Mouse (Mus musculus) intestine, embryonic 14.5 days (tissue): ENCODE measurements around the gene Sowahb. TPM values are rescaled to one million over a fixed set of nuclear protein-coding genes. Genes with fewer than 3 reads are reported as not detected.

ENCODE experiments used
- ATAC-seq: fragments of 200-750 bp; cut with Nextera tagmentation; replicated peaks from 2 replicates; pipeline ENCODE4 v1.8.0; 2017; ENCODE audit warnings: low read depth, moderate number of reproducible peaks, moderate TSS enrichment, moderate library complexity; ENCODE audit not compliant: low FRiP score, low TSS enrichment
- DNase-seq: peaks from one replicate; pipeline ENCODE4 v3.0.0-alpha.2; 2018; ENCODE audit warnings: low spot score
- H3K27ac ChIP-seq: fragments of 300-500 bp; sonication (generic); 2 replicates; pipeline ENCODE4 v1.5.1; 2014; ENCODE audit warnings: low read depth, mild to moderate bottlenecking, control low read depth
- H3K27me3 ChIP-seq: fragments of 300-500 bp; sonication (generic); replicated peaks from 2 replicates; pipeline ENCODE4 v1.6.1; 2014; ENCODE audit warnings: low read length, control low read depth; ENCODE audit not compliant: control insufficient read depth, insufficient read depth
- H3K36me3 ChIP-seq: fragments of 300-500 bp; sonication (generic); 2 replicates; pipeline ENCODE4 v1.6.1; 2014; ENCODE audit warnings: low read length, control low read depth; ENCODE audit not compliant: control insufficient read depth, insufficient read depth
- H3K4me1 ChIP-seq: fragments of 300-500 bp; sonication (generic); replicated peaks from 2 replicates; pipeline ENCODE4 v1.6.1; 2014; ENCODE audit warnings: low read length, control low read depth, mixed read lengths; ENCODE audit not compliant: control insufficient read depth, insufficient read depth
- H3K4me2 ChIP-seq: fragments of 300-500 bp; sonication (generic); 2 replicates; pipeline ENCODE4 v1.6.1; 2014; ENCODE audit warnings: low read length
- H3K4me3 ChIP-seq: fragments of 300-500 bp; sonication (generic); 2 replicates; pipeline ENCODE4 v1.5.1; 2014; ENCODE audit warnings: low read depth, low read length, control low read depth, mixed read lengths
- H3K9ac ChIP-seq: fragments of 300-500 bp; sonication (generic); 2 replicates; pipeline ENCODE4 v1.6.1; 2014; ENCODE audit warnings: mild to moderate bottlenecking, low read length
- H3K9me3 ChIP-seq: fragments of 300-500 bp; sonication (generic); 2 replicates; pipeline ENCODE4 v1.6.1; 2016; ENCODE audit warnings: low read length, control low read depth; ENCODE audit not compliant: control insufficient read depth
- WGBS: fragments of 180-500 bp; shearing (Covaris S2); extraction: QIAGEN DNeasy Blood & Tissue Kit; methylation state at CpG from one replicate; pipeline ENCODE4 v1.1.7; 2014; 5-methylcytosine and 5-hydroxymethylcytosine counted together
- polyA plus RNA-seq: library from polyadenylated mRNA; unstranded; fragments of >200 nt; fragmentation: Nextera tagmentation; extraction: Ambion mirVana; gene quantifications from 2 replicates; pipeline ENCODE4 v1.2.1, GENCODE M21; 2014

Gene Sowahb
- polyA plus RNA-seq, 1 experiment from 2014 or later = 3.9 TPM

GRCm38 (mm10) chr5:93035285-93035684 is 9.5 kb downstream of the Sowahb start:
- H3K27ac ChIP-seq = no peak overlapping the region
- DNase-seq (no peak), ATAC-seq (peak; percentile 71)
- no peak overlapping the region for H3K4me2 ChIP-seq
- WGBS = 25% methylated on average over 1 of the region's 1 CpGs
- no peak overlapping the region for H3K9ac ChIP-seq
- no peak overlapping the region for H3K4me3 ChIP-seq
- no peaks in the 10 kb centered on the region for H3K27me3 ChIP-seq
- peaks cover 22% of the 10 kb centered on the region for H3K4me1 ChIP-seq
- no peaks in the 10 kb centered on the region for H3K36me3 ChIP-seq
- no peaks in the 10 kb centered on the region for H3K9me3 ChIP-seq

- H3K36me3 ChIP-seq = no peaks in the 10 kb centered on the region
- no peak overlapping the region for H3K27ac ChIP-seq
- 62% methylated on average over 5 of the region's 5 CpGs for WGBS
- H3K9ac ChIP-seq = no peak overlapping the region
- no peak overlapping the region for H3K4me2 ChIP-seq
- DNase-seq (no peak), ATAC-seq (no peak)
- H3K9me3 ChIP-seq = no peaks in the 10 kb centered on the region
- no peaks in the 10 kb centered on the region for H3K27me3 ChIP-seq
- H3K4me3 ChIP-seq = no peak overlapping the region
- H3K4me1 ChIP-seq = peaks cover 22% of the 10 kb centered on the region
These were observed 11.5 kb downstream of the Sowahb start for GRCm38 (mm10) chr5:93033087-93033870.

GRCm38 (mm10) chr5:93032621-93033020 is 12.2 kb downstream of the Sowahb start:
- Histone ChIP-seq H3K9ac (no peak overlapping the region), H3K4me1 (peaks cover 17% of the 10 kb centered on the region), H3K27ac (no peak overlapping the region), H3K9me3 (no peaks in the 10 kb centered on the region), H3K27me3 (no peaks in the 10 kb centered on the region), H3K36me3 (no peaks in the 10 kb centered on the region), H3K4me2 (no peak overlapping the region), H3K4me3 (no peak overlapping the region)
- no peak for ATAC-seq
- WGBS = 75% methylated on average over 4 of the region's 4 CpGs
- DNase-seq = no peak

- WGBS = 51% methylated on average over 3 of the region's 3 CpGs
- H3K4me1 ChIP-seq = peaks cover 13% of the 10 kb centered on the region; the same call in 1 of the 2 replicates
- ATAC-seq (no peak), DNase-seq (no peak)
- no peak overlapping the region for H3K4me2 ChIP-seq
- H3K9me3 ChIP-seq = no peaks in the 10 kb centered on the region
- no peak overlapping the region for H3K9ac ChIP-seq
- H3K4me3 ChIP-seq = no peak overlapping the region
- H3K27me3 ChIP-seq = no peaks in the 10 kb centered on the region
- H3K27ac ChIP-seq = no peak overlapping the region
- no peaks in the 10 kb centered on the region for H3K36me3 ChIP-seq
These were observed 14.0 kb downstream of the Sowahb start for GRCm38 (mm10) chr5:93030869-93031268.

GRCm38 (mm10) chr5:93030411-93030810 is 14.4 kb downstream of the Sowahb start:
- DNase-seq = no peak

GRCm38 (mm10) chr5:93027120-93027675 is 17.6 kb downstream of the Sowahb start:
- no peak overlapping the region for H3K4me2 ChIP-seq
- 34% methylated on average over 9 of the region's 9 CpGs for WGBS

More at GRCm38 (mm10) chr5:93030411-93030810, 14.4 kb downstream of the Sowahb start:
- peaks cover 18% of the 10 kb centered on the region; the same call in 1 of the 2 replicates for H3K4me1 ChIP-seq
- no peaks in the 10 kb centered on the region for H3K36me3 ChIP-seq
- H3K27ac ChIP-seq = no peak overlapping the region
- H3K4me3 ChIP-seq = no peak overlapping the region
- H3K27me3 ChIP-seq = no peaks in the 10 kb centered on the region
- ATAC-seq = no peak
- H3K4me2 ChIP-seq = no peak overlapping the region
- 89% methylated on average over 5 of the region's 5 CpGs for WGBS
- H3K9me3 ChIP-seq = no peaks in the 10 kb centered on the region
- no peak overlapping the region for H3K9ac ChIP-seq

GRCm38 (mm10) chr5:93026437-93027119 is 18.2 kb downstream of the Sowahb start:
- no peak overlapping the region for H3K9ac ChIP-seq
- H3K4me3 ChIP-seq = no peak overlapping the region
- H3K9me3 ChIP-seq = no peaks in the 10 kb centered on the region
- ATAC-seq = no peak
- DNase-seq = no peak
- no peak overlapping the region for H3K4me2 ChIP-seq
- peaks cover 32% of the 10 kb centered on the region; the same call in 1 of the 2 replicates for H3K4me1 ChIP-seq
- no peaks in the 10 kb centered on the region for H3K27me3 ChIP-seq
- WGBS = 27% methylated on average over 4 of the region's 4 CpGs
- peak overlapping the region; percentile 51; the same call in 1 of the 2 replicates for H3K27ac ChIP-seq
- no peaks in the 10 kb centered on the region for H3K36me3 ChIP-seq

More at GRCm38 (mm10) chr5:93027120-93027675, 17.6 kb downstream of the Sowahb start:
- Histone ChIP-seq H3K27ac (peak overlapping the region; percentile 51; the same call in 1 of the 2 replicates), H3K9ac (no peak overlapping the region), H3K27me3 (no peaks in the 10 kb centered on the region), H3K4me3 (no peak overlapping the region), H3K4me1 (peaks cover 32% of the 10 kb centered on the region; the same call in 1 of the 2 replicates), H3K36me3 (no peaks in the 10 kb centered on the region), H3K9me3 (no peaks in the 10 kb centered on the region)
- DNase-seq (no peak), ATAC-seq (no peak)

- Histone ChIP-seq H3K36me3 (no peaks in the 10 kb centered on the region), H3K4me3 (no peak overlapping the region), H3K9me3 (no peaks in the 10 kb centered on the region), H3K27ac (peak overlapping the region; percentile 54), H3K9ac (no peak overlapping the region), H3K4me1 (peaks cover 32% of the 10 kb centered on the region; the same call in 1 of the 2 replicates), H3K27me3 (no peaks in the 10 kb centered on the region), H3K4me2 (no peak overlapping the region)
- WGBS = 18% methylated on average over 7 of the region's 7 CpGs
- peak; percentile 51; the same call in 1 of the 2 replicates for ATAC-seq
- DNase-seq = no peak
These were observed 20.0 kb downstream of the Sowahb start for GRCm38 (mm10) chr5:93024754-93025280.
